Mouse (Mus musculus) kidney, adult 2 months (tissue): ENCODE results near the gene Gdpd5.

Experiments used
- CTCF ChIP-seq: fragments of 200-500 bp; conservative IDR thresholded peaks from 2 replicates; pipeline ENCODE4 v1.5.1; 2011; ENCODE audit warnings: low read depth, mild to moderate bottlenecking, control low read depth, low read length, moderate library complexity, mixed read lengths; ENCODE audit not compliant: insufficient read depth, insufficient read length
- POLR2A ChIP-seq: fragments of 200-500 bp; IDR thresholded peaks from one replicate; pipeline ENCODE4 v1.6.1; 2011; ENCODE audit warnings: low read depth, low read length, control low read depth

- TF ChIP-seq POLR2A, result no peak
- no peak for TF ChIP-seq CTCF
Measured at GRCm38 (mm10) chr7:99362137-99362536, 19.1 kb upstream of the Gdpd5 start.
